Mouse (Mus musculus): ENCODE measurements at regions not wholly inside any gene's neighbourhood (a gene's known extent, or its start where the extent isn't known, plus 50 kb on each side); places are given as distances from the start of the nearest gene placed in this dataset.

- peak in 1 of 2 experiments; percentile 17 for DNase-seq (ENCODE audit: low spot score in 2 of 2)
Measured at GRCm38 (mm10) chr7:75398904-75399724, 56.2 kb upstream of the Akap13 start.

- no peak for DNase-seq (ENCODE audit: low spot score in 2 of 2)
Measured at GRCm38 (mm10) chr7:75400471-75400870, 54.9 kb upstream of the Akap13 start.

GRCm38 (mm10) chr7:75404955-75405354 is 50.4 kb upstream of the Akap13 start:
- no peak for DNase-seq (ENCODE audit: low spot score in 2 of 2)
